Mouse (Mus musculus) heart, postnatal 25 days (tissue): ENCODE results near the gene Zfp618. TPM values are rescaled to one million over a fixed set of nuclear protein-coding genes. Genes with fewer than 3 reads are reported as not detected.

Experiments
- DNase-seq: peaks from one replicate; pipeline ENCODE4 v3.0.0; 2022; ENCODE audit warnings: low spot score
- intact Hi-C: fragments of 180-260 bp; cut with DNase I; formaldehyde crosslinking; loops from one replicate; pipeline ENCODE4 v1.15.1; 2025
- total RNA-seq, 2 experiments: library from RNA; stranded (reverse); gene quantifications; 2 replicates each; pipeline ENCODE4 v1.2.3; 2021

Zfp618 gene
- total RNA-seq, 2 experiments from 2014 or later: 0.36 to 0.48 TPM

- intact Hi-C loops: loop anchor here (5.0 kb wide), 1 partner anchor 93 kb away; no protein-coding TSS in a partner anchor
- no peak for DNase-seq
Measured at GRCm38 (mm10) chr4:63024734-63025256, 59.4 kb downstream of the Zfp618 start.

GRCm38 (mm10) chr4:63025306-63025705 is 59.9 kb downstream of the Zfp618 start:
- no peak for DNase-seq
- intact Hi-C loops: loop anchor here (5.0 kb wide), 1 partner anchor 92 kb away; no protein-coding TSS in a partner anchor

DNA sequence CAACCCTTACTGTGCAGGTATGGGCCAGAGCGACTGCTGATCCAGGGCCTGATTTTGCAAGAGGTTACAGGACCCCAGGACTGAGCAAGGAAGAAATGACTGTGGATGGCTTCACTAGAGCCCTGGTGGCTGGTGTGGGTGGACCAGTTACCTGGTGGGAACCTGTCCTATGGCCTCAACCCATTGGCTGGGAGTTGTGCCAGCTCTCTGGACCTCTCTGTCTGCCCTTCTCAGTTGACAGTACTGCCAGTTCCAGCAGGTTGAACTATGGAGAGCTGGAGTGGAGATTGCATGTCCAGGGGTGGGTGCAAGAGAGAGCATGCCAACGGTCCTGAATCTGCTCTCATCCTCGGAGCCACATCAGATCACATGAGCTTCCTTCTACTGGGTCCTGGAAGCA is 60.9 kb downstream of the Zfp618 start:
- intact Hi-C loops: loop anchor here (5.0 kb wide), 1 partner anchor 91 kb away; no protein-coding TSS in a partner anchor

GRCm38 (mm10) chr4:63027451-63027850 is 62.1 kb downstream of the Zfp618 start:
- intact Hi-C loops: loop anchor here (5.0 kb wide), 1 partner anchor 90 kb away; no protein-coding TSS in a partner anchor
- no peak for DNase-seq

More for the DNA sequence above, 60.9 kb downstream of the Zfp618 start:
- DNase-seq: no peak

DNA sequence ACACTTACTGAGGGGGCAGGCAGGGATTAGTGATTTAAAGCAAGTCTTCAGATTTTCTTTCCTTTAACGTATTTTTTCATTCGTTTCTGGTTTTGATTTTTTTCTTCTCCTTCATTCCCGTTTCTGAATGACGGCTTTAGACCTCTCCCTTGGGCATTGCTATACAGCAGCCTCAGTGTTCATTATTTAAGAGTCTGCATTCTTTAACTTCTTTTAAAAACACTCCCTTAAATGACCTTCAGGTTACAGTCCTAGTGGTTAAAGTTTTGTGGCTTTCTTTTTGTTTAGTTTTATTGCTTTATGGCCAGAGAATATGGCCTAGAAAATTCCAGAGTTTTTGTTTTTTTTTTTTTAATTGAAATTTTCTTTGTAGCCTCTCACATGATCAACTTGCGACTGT is 64.8 kb downstream of the Zfp618 start:
- intact Hi-C loops: no loop called here
- no peak for DNase-seq

DNA sequence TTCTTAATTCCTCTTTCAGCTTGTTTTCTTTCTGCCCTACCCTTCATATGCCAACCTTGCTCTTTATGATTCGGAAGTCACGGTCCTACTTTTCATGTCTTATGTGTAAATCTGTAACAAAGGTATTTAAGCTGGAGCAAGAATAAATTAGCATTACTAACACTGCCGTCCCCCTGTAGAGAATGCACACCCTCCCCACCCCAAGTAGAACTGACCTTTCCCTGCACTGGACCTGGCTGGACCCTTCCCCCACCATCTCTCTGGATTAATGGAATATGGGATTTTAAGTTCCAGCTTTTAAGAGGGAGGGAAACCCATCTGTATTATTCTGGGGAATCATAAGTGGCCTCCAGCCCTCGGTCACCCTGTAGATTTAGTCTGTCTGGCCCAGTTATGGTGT is 65.9 kb downstream of the Zfp618 start:
- intact Hi-C loops: no loop called here
- no peak for DNase-seq

- intact Hi-C loops: no loop called here
- no peak for DNase-seq
Measured at GRCm38 (mm10) chr4:63032581-63033006, 67.2 kb downstream of the Zfp618 start.

DNA sequence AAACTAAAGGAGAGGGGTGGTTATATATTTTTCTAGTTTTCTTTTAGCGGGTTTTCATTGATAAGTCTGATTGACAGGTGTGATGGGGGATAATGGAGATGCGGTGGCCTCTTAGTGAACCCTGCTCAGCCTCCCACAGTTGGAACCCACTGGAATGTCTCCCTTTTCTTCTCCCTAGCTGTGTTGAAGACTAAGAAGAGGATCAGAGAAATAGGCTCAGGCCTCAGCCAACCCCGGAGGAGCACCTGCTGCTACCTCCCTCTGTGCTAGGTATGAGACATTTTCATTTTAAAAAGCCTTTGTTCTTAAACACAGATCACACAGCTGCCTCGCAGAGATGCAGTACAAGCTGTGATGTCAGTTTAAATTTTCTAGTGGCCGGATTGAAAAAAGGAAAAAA is 68.4 kb downstream of the Zfp618 start:
- DNase-seq: no peak
- intact Hi-C loops: no loop called here

DNA sequence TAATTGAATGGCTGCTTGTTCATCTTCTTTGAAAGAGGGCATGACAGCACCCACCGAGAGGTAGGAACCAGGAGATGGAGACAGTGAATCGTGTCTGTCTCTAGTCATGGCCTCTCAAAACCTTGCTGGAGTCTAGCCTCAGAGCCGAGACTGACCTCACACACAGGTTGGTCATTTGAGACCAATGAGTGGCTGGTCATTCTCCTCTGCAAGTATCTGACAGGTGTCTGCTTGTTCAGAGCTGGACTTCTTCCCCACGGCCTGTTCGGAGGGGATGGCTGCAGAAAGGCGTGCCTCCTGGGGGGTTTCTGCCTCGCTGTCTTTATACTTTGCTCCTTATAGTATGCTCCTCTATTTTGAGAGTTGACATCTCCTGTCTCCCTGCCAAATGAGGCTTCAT is 70.6 kb downstream of the Zfp618 start:
- no peak for DNase-seq
- intact Hi-C loops: no loop called here

- no peak for DNase-seq
- intact Hi-C loops: no loop called here
Measured at GRCm38 (mm10) chr4:63036790-63037189, 71.4 kb downstream of the Zfp618 start.

DNA sequence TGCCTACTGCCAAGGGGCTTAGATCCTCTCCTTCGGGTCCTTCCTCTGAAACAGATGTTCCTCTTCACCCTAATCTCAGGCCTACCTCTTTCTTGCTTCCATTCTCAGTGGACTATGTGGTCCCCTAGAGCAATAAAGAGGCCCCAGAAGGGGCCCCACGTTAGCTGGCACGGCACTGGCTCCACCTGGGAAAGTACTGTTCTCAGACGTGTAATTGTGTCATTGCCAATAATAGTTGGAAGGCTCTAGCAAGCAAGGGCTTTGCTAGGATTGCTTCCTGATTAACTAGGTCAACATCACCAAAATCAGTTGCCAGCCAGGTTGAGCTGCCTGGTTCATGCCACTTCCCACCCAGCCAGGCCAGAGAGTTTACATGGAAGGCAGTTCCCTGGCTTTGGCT is 72.2 kb downstream of the Zfp618 start:
- intact Hi-C loops: no loop called here
- DNase-seq: no peak

DNA sequence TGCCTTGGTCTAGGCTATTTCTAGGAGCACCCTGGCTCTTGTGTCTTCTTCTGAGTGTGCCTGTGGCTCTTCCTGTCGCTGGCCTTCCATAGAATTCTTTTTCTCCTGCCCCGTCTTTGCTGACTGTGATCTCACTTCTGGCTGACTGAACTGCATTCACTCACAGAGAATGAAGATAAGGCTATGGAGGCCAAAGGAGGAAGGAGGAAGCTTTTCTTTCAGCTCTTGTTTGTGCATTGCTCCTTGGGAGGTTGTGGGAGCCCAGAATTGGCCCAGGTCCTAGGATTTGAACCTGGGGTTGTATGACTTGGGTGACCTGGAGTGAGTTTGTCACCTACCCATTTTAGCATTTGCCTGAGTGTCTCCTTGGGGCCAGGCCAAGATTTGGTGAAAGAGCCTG is 72.9 kb downstream of the Zfp618 start:
- intact Hi-C loops: no loop called here
- no peak for DNase-seq

DNA sequence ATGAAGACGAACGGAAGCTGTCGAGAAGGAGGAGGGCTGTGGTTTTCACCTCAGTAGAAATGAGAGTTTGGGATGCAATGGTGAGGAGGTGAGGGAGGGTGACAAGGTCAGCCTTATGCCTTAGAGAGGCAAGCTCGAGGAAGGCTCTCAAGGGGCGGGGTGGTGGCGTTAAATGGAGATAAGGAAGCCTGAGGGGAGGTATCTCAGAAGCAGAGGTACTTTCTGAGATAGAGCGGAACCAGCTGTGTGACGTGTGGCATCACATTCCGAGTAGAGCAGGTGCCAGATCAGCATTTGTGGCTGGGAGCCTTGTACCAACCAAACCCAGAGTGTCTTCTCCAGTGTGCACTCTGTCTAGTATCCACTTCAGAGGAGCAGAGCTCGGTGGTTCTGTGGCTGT is 73.6 kb downstream of the Zfp618 start:
- no peak for DNase-seq
- intact Hi-C loops: no loop called here

DNA sequence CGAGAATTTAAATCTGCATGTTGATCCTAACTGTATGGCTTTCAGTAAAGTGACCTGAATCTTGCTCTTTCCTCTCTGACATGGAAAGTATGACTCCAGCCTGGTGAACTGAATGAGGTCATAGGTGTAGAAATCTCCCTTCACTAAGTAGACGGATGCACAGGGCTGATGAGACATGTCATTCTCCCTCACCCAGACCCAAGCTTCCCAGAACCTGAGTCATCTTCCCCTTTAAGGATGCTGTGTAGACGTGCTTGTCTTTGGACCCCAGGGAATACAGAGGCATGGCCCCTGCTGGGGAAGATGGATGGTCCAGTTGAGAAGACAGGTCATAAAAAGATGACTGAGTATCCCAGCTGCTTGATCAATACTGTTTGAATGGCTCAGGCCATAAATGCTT is 83.2 kb downstream of the Zfp618 start:
- no peak for DNase-seq
- intact Hi-C loops: no loop called here

DNA sequence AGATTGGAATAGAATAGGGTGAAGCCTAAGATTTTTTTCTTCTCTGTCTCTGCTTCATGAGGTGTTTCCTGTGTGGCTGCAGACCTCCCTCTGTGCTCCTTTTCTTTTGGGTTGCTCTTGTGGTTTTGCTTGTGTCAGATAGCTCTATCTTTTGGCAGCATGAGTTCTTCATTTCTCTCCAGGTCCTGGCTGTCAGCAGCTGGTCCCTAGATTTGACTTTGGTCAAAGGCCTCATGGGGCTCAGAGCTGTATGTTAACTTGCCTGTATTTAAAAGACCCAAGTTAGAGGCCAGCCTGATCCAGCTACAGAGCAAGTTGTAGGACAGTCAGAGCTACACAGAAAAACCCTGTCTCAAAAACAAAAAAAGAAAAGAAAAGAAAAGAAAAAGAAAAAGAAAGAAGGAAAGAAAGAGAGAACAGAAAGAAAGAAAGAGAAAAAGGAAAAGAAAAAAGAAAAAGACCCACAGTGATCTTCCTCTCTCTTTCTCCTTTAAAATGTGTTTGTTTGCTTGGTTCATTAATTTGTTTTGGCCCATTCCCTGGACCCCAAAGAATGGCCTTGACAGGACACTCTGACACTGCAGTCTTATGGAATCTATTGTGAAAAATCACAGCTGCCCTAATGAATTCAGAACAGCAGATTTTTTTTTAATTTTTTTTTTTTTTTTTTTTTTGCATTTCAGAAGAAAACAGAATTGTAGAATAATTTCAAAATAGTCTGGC is 84.4 kb downstream of the Zfp618 start:
- DNase-seq: no peak
- intact Hi-C loops: no loop called here

DNA sequence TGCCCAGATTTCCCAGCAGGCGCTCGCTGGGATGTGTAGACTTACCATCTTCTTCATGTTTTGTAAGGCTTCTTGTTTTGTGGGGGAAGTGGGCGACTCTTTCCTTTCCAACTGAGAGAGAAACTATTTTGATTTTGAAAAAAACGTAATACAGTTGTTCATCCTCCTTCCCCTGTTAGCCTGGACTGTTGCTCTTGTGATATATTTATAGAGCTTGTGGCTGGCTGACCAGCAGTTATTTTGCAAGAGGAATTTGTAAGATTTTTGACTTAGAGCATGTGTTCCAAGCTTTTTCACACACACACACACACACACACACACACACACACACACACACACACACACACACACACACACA is 84.9 kb downstream of the Zfp618 start:
- DNase-seq: no peak
- intact Hi-C loops: no loop called here

- intact Hi-C loops: no loop called here
- DNase-seq: no peak
Measured at GRCm38 (mm10) chr4:63050949-63051348, 85.6 kb downstream of the Zfp618 start.

DNA sequence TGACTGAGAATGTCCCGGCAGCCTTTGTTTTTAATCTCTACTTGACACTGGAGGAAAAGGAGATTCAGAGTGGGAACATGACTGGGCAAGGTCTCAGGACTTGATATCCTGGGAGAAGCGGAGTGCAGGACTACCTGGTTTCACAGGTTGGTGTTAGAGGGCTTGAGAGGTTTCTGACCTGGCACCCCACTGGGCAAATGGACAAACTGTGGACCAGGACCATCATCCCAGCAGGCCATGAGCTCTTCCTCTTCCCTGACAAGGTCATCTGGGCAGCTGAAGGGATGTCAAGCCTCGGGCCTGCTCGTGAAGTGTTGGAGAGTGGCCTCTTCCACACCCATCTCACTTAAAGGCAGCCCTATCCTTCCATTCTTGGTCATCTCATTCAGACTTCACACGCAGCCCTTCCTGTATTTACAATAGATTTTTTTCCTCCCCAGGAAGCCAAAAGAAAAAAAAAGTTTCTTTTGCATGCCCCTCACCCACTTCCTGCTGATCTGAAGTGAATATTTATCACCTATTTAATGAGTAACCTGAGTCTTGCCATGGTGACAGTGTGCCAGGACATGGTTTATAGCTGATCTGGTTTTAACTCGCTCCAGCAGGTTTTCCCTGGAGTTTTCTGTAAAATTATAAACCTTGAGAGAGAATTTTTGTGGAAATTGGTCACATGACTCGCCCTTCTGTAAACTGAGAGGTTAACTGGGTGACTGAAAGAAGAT is 86.7 kb downstream of the Zfp618 start:
- intact Hi-C loops: no loop called here
- no peak for DNase-seq

DNA sequence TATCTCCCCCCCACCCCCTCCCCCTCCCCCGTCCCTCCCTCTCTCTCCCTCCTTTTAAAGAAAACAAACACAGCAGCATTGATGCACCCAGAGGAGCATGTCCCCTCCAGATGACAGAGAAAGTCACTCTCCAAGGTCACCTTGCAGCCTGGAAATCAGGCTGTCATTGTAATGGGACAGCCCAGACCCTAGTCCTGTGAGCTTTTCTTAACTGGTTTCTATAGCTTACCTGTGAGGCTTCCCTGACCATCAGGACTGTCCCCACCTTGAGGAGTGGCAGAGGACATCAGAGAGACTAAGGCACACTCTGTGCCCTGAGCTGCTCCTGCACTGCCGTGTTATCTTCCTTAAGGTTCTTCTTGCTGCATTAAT is 87.3 kb downstream of the Zfp618 start:
- DNase-seq: no peak
- intact Hi-C loops: no loop called here

GRCm38 (mm10) chr4:63055216-63055745 is 89.9 kb downstream of the Zfp618 start:
- no peak for DNase-seq
- intact Hi-C loops: no loop called here
